Mouse (Mus musculus) granulocyte monocyte progenitor cell, adult 5-6 weeks (primary cell): ENCODE measurements around the gene Ankrd12. TPM values are rescaled to one million over a fixed set of nuclear protein-coding genes. Genes with fewer than 3 reads are reported as not detected.

Source experiments
- ATAC-seq: replicated peaks from 2 replicates; pipeline ENCODE4 v1.8.0; 2016; ENCODE audit warnings: mild to moderate bottlenecking, moderate TSS enrichment, inconsistent platforms; ENCODE audit not compliant: poor library complexity, severe bottlenecking
- total RNA-seq, 2 experiments: library from RNA; stranded (forward) in 1 of 2; stranded (reverse) in 1 of 2; fragments of 200-712, 200-1000 nt in 1 of 2; fragments of >200 nt in 1 of 2; fragmentation: Nextera tagmentation in 1 of 2; gene quantifications; 2 replicates each; pipeline ENCODE4 v1.2.3; 2014 to 2017

The Ankrd12 gene
- total RNA-seq, 2 experiments from 2014 or later = 44.9 to 63.2 TPM

DNA sequence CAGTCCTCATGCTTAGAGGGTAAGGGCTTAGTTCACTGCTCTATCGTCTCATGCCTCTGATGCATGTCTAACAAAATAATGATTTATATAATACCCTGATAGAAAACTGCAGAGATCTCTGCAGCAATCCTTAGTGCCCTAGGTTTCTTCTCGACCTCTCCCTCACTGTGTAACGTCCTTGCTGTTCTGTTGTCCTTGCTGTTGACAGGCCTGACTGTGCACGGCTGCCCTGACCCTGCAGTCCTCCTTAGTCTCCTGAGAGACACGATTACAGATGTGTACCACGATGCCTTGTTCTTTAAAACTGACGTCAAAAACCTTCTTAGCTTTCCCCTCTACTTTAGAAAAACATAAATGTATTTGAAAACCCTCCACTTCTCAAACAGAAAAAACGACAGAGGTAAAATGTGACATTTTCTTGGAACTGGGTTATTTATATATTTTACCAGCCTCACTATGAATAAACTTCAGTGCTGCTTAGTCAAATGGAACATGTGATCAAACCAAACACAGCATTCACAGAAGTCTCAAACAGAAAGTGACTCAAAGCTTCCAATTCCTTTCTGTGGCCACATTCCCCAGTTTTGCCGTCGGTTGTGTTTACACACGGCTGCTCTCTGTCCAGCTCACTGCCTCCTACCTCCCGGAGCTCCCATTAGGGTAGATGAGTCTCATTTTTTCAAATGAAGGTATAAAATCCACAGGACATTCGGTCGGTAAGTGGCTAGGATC is 137.3 kb downstream of the Ankrd12 start:
- ATAC-seq = no peak

GRCm38 (mm10) chr17:65937671-65938070 is 139.2 kb downstream of the Ankrd12 start:
- ATAC-seq = no peak

DNA sequence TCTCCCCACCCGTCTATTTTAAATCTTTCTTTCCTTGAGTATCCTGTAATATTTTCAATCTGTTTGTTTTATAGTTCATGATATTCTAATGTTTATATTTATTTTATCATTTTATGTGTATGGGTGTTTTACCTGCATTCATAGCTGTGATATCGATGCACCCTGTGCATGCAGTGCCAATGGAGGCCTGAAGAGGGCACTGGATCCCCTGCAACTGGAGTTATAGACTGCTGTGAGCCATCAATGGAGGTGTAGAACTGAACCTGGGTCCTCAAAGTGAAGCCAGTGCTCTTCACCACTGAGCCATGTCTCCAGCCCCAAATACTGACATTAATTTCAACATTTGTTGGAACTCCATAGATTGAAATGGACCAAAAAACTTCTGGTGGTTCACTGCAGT is 143.1 kb downstream of the Ankrd12 start:
- 0 out of 2 replicates have a peak, but pooled peaks have one; percentile 36 for ATAC-seq

DNA sequence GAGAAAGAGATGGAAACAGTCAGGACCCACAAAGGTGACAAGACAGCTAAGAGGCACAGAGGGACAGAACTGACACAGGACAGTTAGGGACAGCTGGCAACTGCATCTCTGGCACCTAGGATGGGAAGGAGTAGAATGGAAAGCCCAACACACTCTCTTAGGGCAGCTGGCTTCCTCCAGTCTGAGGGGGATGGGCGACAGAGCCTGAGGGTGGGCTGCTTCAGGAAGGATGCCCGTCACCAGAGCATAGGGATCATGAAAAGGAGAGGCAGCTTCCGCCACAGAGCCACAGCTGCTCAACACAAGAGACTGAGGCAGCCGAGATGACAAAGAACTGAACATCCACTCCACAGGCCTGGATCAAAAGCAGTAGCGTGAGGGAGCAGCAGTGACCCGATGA is 145.4 kb downstream of the Ankrd12 start:
- 0 out of 2 replicates have a peak, but pooled peaks have one; percentile 5 for ATAC-seq

GRCm38 (mm10) chr17:65930960-65931359 is 145.9 kb downstream of the Ankrd12 start:
- peak; percentile 99 for ATAC-seq

DNA sequence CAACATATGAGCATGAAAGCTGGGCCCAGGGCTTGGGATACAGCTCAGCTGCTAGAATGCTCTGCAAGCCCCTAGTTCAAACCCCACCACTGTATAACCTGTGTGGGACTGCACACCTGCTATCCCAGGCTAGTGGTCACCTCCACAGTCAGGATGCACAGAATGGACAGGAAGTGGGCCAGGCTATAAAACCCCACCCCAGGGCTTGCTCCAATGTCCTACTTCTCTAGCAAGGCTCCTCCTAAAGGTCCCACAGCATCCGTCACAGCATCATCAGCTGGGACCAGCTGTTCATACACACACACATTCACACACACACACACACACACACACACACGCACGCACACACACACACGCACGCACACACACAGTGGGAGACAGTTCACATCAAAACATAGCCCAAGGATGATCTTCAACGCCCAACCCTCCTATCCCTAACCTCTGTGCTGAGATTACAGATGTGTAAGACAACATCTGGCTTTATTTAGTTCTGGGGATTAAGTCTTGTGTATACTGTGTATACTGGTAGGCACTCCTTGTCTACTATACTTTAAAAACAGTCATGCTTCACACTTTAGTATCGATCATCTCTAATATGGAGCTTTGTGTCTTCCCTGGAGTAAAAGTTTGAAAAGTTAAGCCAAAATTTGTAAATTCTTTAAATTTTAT is 146.6 kb downstream of the Ankrd12 start:
- ATAC-seq = no peak

GRCm38 (mm10) chr17:65929319-65929978 is 147.4 kb downstream of the Ankrd12 start:
- ATAC-seq = no peak

DNA sequence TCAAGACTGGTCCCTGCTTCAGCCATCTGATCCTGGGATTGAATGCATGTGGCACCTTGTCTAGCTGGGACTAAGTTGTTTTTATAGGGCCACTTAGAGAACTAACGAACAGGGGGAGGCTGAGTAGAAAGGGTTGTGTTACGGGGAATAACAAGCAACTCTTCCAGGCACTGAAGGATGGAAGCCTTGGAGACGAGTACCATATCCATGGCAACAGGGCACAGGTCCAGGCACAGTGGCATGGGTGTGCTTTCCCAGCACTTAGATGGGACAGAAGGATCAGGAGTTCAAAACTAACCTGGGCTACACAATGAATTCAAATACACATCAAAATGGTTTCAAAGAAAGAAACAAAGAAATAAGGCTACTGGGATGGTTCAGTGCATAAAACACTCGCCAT is 149.8 kb downstream of the Ankrd12 start:
- ATAC-seq = no peak

- ATAC-seq = no peak
These were observed 152.7 kb downstream of the Ankrd12 start for GRCm38 (mm10) chr17:65924218-65924617.

- peak; percentile 60 for ATAC-seq
These were observed 154.9 kb downstream of the Ankrd12 start for GRCm38 (mm10) chr17:65921975-65922374.

- ATAC-seq = no peak
These were observed 157.7 kb downstream of the Ankrd12 start for GRCm38 (mm10) chr17:65919235-65919634.

DNA sequence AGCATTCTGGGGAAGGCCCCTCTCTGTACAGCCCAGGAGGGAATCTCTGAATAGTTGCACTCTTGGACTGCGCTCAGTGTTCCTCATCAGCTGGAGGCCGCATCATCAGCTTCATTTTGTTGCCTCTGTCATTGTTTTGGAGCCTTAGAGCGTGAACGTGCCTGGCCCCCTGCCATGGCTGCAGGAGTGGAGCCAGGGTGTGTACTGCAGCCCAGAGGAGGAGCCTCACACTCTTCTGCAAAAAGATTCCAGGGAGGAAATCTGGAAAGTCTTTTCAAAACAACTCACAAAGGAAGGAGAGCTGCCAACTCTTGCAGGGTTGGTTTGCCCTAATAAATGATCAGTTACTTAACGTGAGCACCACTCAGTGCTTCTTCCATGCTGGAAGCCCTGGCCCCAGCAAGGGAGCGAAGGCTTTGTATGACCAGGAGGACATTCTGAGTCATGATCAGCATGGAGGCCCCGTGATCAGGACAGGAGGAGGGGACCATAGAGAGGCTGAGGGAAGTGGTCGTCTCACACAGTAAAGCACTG is 160.7 kb downstream of the Ankrd12 start:
- no peak for ATAC-seq

Other genes starting within 250 kb of the Ankrd12 start
- 40.5 and 41.4 TPM in 2 replicates for gene Ralbp1, start 191.3 kb downstream of the Ankrd12 start, total RNA-seq (2014; fragmentation: Nextera tagmentation)
- gene Ralbp1, start 191.3 kb downstream of the Ankrd12 start, total RNA-seq (2017) = 71.5 and 76.3 TPM in 2 replicates
- 13.2 and 28.0 TPM in 2 replicates for gene Twsg1, start 125.9 kb downstream of the Ankrd12 start, total RNA-seq (2014; fragmentation: Nextera tagmentation)
- gene Twsg1, start 125.9 kb downstream of the Ankrd12 start, total RNA-seq (2017) = 10.5 and 10.8 TPM in 2 replicates
- 203 and 207 TPM in 2 replicates for gene Ndufv2, start 24.5 kb upstream of the Ankrd12 start, total RNA-seq (2014; fragmentation: Nextera tagmentation)
- gene Ndufv2, start 24.5 kb upstream of the Ankrd12 start, total RNA-seq (2017) = 229 and 314 TPM in 2 replicates
- 19.3 and 28.6 TPM in 2 replicates for gene Washc1, start 34.5 kb upstream of the Ankrd12 start, total RNA-seq (2014; fragmentation: Nextera tagmentation)
- 22.5 and 25.5 TPM in 2 replicates for gene Washc1, start 34.5 kb upstream of the Ankrd12 start, total RNA-seq (2017)
- 21.8 and 28.2 TPM in 2 replicates for gene Ddx11, start 46.4 kb upstream of the Ankrd12 start, total RNA-seq (2014; fragmentation: Nextera tagmentation)
- 21.5 and 24.0 TPM in 2 replicates for gene Ddx11, start 46.4 kb upstream of the Ankrd12 start, total RNA-seq (2017)